8 mouse cellular contexts compared by ENCODE assay signal in the genomic region with DNA sequence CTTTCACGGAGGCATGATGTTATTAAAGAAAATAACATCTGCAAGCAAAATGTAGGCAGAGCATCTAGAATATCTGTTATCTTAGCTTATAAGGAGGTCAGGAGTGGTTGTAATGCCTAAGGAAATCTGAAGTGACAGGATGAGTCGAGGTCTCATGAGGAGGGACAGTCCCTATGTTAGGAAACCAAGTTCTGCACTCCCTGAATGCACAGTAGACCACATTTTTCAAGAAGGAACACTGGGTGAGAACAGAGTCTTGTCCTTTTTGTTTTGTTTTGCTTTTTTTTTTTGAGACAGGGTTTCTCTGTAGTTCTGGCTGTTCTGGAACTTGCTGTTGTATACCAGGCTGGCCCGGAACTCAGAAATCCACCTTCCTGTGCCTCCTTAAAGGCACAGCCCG. TPM values are rescaled to one million over a fixed set of nuclear protein-coding genes. Genes with fewer than 3 reads are reported as not detected.
DNase-seq lines count a peak whose midpoint lies in the region; ATAC-seq and TF ChIP-seq lines count a peak whose summit lies in the region.

No protein-coding gene starts in this region.

- H3K4me3 ChIP-seq in liver, adult 2 months (ENCODE audit: insufficient read depth, low read depth, low read length), result peak overlapping the region; percentile 73
- H3K4me3 ChIP-seq in embryonic facial prominence, embryonic 10.5 days, result peak overlapping the region; percentile 95
- H3K4me3 ChIP-seq in intestine, postnatal 0 days (ENCODE audit: low read depth, low read length), result peak overlapping the region; percentile 82
- peak overlapping the region; percentile 69 for H3K4me3 ChIP-seq in olfactory bulb, adult 2 months (ENCODE audit: insufficient read depth, low read depth, low read length)

- H3K27me3 ChIP-seq in liver, adult 2 months (ENCODE audit: control insufficient read depth, insufficient read depth, low read length), result no peaks in the 10 kb centered on the region
- H3K27me3 ChIP-seq in embryonic facial prominence, embryonic 10.5 days (replicated peaks; ENCODE audit: low read depth, poor library complexity, severe bottlenecking), result no peaks in the 10 kb centered on the region
- H3K27me3 ChIP-seq in intestine, postnatal 0 days (replicated peaks; ENCODE audit: control insufficient read depth, insufficient read depth, low read length), result no peaks in the 10 kb centered on the region

- H3K27ac ChIP-seq in liver, adult 2 months (replicated peaks; ENCODE audit: insufficient read depth, low read depth, low read length), result peak overlapping the region; percentile 47
- peak overlapping the region; percentile 98; the same call in 1 of the 2 replicates for H3K27ac ChIP-seq in embryonic facial prominence, embryonic 10.5 days (replicated peaks)
- H3K27ac ChIP-seq in intestine, postnatal 0 days (ENCODE audit: low read depth, low read length), result peak overlapping the region; percentile 93; the same call in 1 of the 2 replicates
- peak overlapping the region; percentile 58 for H3K27ac ChIP-seq in olfactory bulb, adult 2 months (ENCODE audit: insufficient read depth, low read depth, low read length)

- H3K36me3 ChIP-seq in liver, adult 2 months (ENCODE audit: control insufficient read depth, insufficient read depth, low read length), result no peaks in the 10 kb centered on the region
- peaks cover 13% of the 10 kb centered on the region; the same call in 1 of the 2 replicates for H3K36me3 ChIP-seq in embryonic facial prominence, embryonic 10.5 days (replicated peaks)
- no peaks in the 10 kb centered on the region for H3K36me3 ChIP-seq in intestine, postnatal 0 days (ENCODE audit: control insufficient read depth, insufficient read depth)

- H3K4me1 ChIP-seq in liver, adult 2 months (ENCODE audit: control insufficient read depth, insufficient read depth, low read length), result peaks cover 6% of the 10 kb centered on the region
- peaks cover 16% of the 10 kb centered on the region for H3K4me1 ChIP-seq in embryonic facial prominence, embryonic 10.5 days
- no peaks in the 10 kb centered on the region for H3K4me1 ChIP-seq in intestine, postnatal 0 days (replicated peaks; ENCODE audit: control insufficient read depth, insufficient read depth, low read length)
- peaks cover 8% of the 10 kb centered on the region for H3K4me1 ChIP-seq in olfactory bulb, adult 2 months (ENCODE audit: control insufficient read depth, insufficient read depth, low read length)

- H3K9ac ChIP-seq in liver, adult 2 months (ENCODE audit: low read depth, low read length), result peak overlapping the region; percentile 93
- peak overlapping the region; percentile 99 for H3K9ac ChIP-seq in intestine, postnatal 0 days (ENCODE audit: low read depth, low read length)

- H3K79me2 ChIP-seq in liver, adult 2 months (ENCODE audit: control insufficient read depth, insufficient read depth, low read length), result peaks cover 45% of the 10 kb centered on the region; the same call in 1 of the 2 replicates

- ATAC-seq in intestine, postnatal 0 days, result no peak
- no peak for ATAC-seq in megakaryocyte-erythroid progenitor cell, adult 5-6 weeks (replicated peaks; ENCODE audit: low FRiP score, low TSS enrichment, poor library complexity, severe bottlenecking)

- peak; percentile 36 for DNase-seq in liver, adult 2 months (ENCODE audit: extremely low read depth, low read depth, low spot score)
- DNase-seq in liver (no peak), MN1 (ENCODE audit: low spot score) (no peak)
- no peak for DNase-seq in embryonic facial prominence, embryonic 10.5 days (ENCODE audit: low spot score)
- no peak for DNase-seq in layer of hippocampus, postnatal 10 days (ENCODE audit: low spot score in 2 of 2)

- WGBS in liver, adult 2 months, result 5% methylated on average over 4 of the region's 4 CpGs
- WGBS in embryonic facial prominence, embryonic 10.5 days, result 52% methylated on average over 4 of the region's 4 CpGs
- 18% methylated on average over 4 of the region's 4 CpGs for WGBS in intestine, postnatal 0 days
- 3% methylated on average over 4 of the region's 4 CpGs for WGBS in olfactory bulb, adult 2 months

- H3K9me3 ChIP-seq in embryonic facial prominence, embryonic 10.5 days, result no peaks in the 10 kb centered on the region
- no peaks in the 10 kb centered on the region for H3K9me3 ChIP-seq in intestine, postnatal 0 days (ENCODE audit: control insufficient read depth)

- TF ChIP-seq CTCF in liver, adult 2 months (IDR thresholded peaks at IDR 0.05; ENCODE audit: low read depth, low read length), result no peak
- no peak for TF ChIP-seq CTCF in intestine, postnatal 0 days (IDR thresholded peaks at IDR 0.05; ENCODE audit: low read depth)
- TF ChIP-seq CTCF in olfactory bulb, adult 2 months (IDR thresholded peaks at IDR 0.05; ENCODE audit: insufficient read depth, low read depth, low read length), result no peak

- TF ChIP-seq POLR2A in liver, adult 2 months (IDR thresholded peaks at IDR 0.05; ENCODE audit: extremely low read depth, insufficient read depth, low read length), result no peak
- no peak for TF ChIP-seq POLR2A in olfactory bulb, adult 2 months (IDR thresholded peaks at IDR 0.05; ENCODE audit: insufficient read depth, low read depth, low read length)

- H3K4me2 ChIP-seq in intestine, postnatal 0 days (replicated peaks; ENCODE audit: low read depth), result peak overlapping the region; percentile 83

RNA-seq across cellular contexts. Expression of a gene that starts 1.7 kb away (rescaled TPM):
- total RNA-seq in liver, adult 2 months (2014; rRNA removed), result 15.4 and 15.6 TPM in 2 replicates
- 4.3 TPM in 2 replicates for polyA plus RNA-seq in liver, adult 2 months (2012; rRNA removed)
- 47.6 and 51.8 TPM in 2 replicates for polyA plus RNA-seq in embryonic facial prominence, embryonic 10.5 days (2016; fragmentation: Nextera tagmentation; extraction: Ambion mirVana)
- polyA plus RNA-seq in intestine, postnatal 0 days (2015; fragmentation: Nextera tagmentation; extraction: Ambion mirVana), result 20.1 and 20.5 TPM in 2 replicates
- polyA plus RNA-seq in olfactory bulb, adult 2 months (2012; ENCODE audit: insufficient read depth, insufficient read length, low replicate concordance, missing spikeins), result 48.4 and 83.8 TPM in 2 replicates
- 25.8 and 34.8 TPM in 2 replicates for total RNA-seq in megakaryocyte-erythroid progenitor cell, adult 5-6 weeks (2014; fragmentation: Nextera tagmentation)
- 23.8 TPM in 2 replicates for total RNA-seq in megakaryocyte-erythroid progenitor cell, adult 5-6 weeks (2017)
- 10 to 100 TPM; 87.4 to 92.3 TPM for total RNA-seq in layer of hippocampus, postnatal 10 days (2021)

Comparison
In these comparisons a context has a peak if more than half of its experiments do, and no peak if none do; other contexts are left out.
1. H3K27ac ChIP-seq: peak in every context shown above with its lines; median percentile 98 in embryonic facial prominence, embryonic 10.5 days; 93 in intestine, postnatal 0 days; 58 in olfactory bulb, adult 2 months; 47 in liver, adult 2 months.